Mouse (Mus musculus) ES-Bruce4 (cell line): Measurements from ENCODE around the gene AI413582.

ENCODE experiments used
- CTCF ChIP-seq: IDR thresholded peaks from one replicate; pipeline ENCODE4 v1.8.1; 2011; ENCODE audit warnings: low read depth, low read length
- EP300 ChIP-seq: IDR thresholded peaks from 2 replicates; pipeline ENCODE4 v1.6.1; 2011; ENCODE audit warnings: low read depth, low read length; ENCODE audit not compliant: insufficient read depth
- POLR2A ChIP-seq: IDR thresholded peaks from one replicate; pipeline ENCODE4 v1.8.1; 2011; ENCODE audit warnings: low read length; ENCODE audit not compliant: insufficient read depth

- TF ChIP-seq POLR2A (no peak), CTCF (no peak), EP300 (no peak)
Observed at GRCm38 (mm10) chr17:27596376-27597190, 31.0 kb upstream of the AI413582 start.
